Mouse (Mus musculus): ENCODE results near the gene Fbxo11.

Fbxo11 gene

GRCm38 (mm10) chr17:88067202-88067901 is 2.3 kb upstream of the Fbxo11 start:
- 75% methylated on average over 4 of the region's 4 CpGs for WGBS

- WGBS: 6% methylated on average over 9 of the region's 9 CpGs
Measured at GRCm38 (mm10) chr17:88066799-88067198, 1.7 kb upstream of the Fbxo11 start.

GRCm38 (mm10) chr17:88065801-88066646 is 933 bp upstream of the Fbxo11 start:
- WGBS: under 1% methylated on average over 52 of the region's 57 CpGs

- WGBS: under 1% methylated on average over 58 of the region's 67 CpGs
Measured at GRCm38 (mm10) chr17:88064347-88065030, 602 bp downstream of the Fbxo11 start.

- under 1% methylated on average over 23 of the region's 23 CpGs for WGBS
Measured at GRCm38 (mm10) chr17:88063980-88064346, 1.1 kb downstream of the Fbxo11 start.

- 10% methylated on average over 8 of the region's 8 CpGs for WGBS
Measured at GRCm38 (mm10) chr17:88062860-88063580, 2.1 kb downstream of the Fbxo11 start.

- 57% methylated on average over 3 of the region's 3 CpGs for WGBS
Measured at GRCm38 (mm10) chr17:88061942-88062341, 3.1 kb downstream of the Fbxo11 start.

- whole genome bisulfite sequencing: 51% methylated on average over 2 of the region's 2 CpGs
Measured at GRCm38 (mm10) chr17:88058280-88058679, 6.8 kb downstream of the Fbxo11 start.

- 76% methylated on average over 1 of the region's 1 CpGs for WGBS
Measured at GRCm38 (mm10) chr17:88057846-88058245, 7.2 kb downstream of the Fbxo11 start.

- 83% methylated on average over 4 of the region's 4 CpGs for WGBS
Measured at GRCm38 (mm10) chr17:88051679-88052078, 13.4 kb downstream of the Fbxo11 start.

GRCm38 (mm10) chr17:88050892-88051291 is 14.2 kb downstream of the Fbxo11 start:
- 57% methylated on average over 1 of the region's 1 CpGs for WGBS

- 91% methylated on average over 2 of the region's 2 CpGs for WGBS
Measured at GRCm38 (mm10) chr17:88050318-88050717, 14.8 kb downstream of the Fbxo11 start.

GRCm38 (mm10) chr17:88042099-88043086 is 22.7 kb downstream of the Fbxo11 start:
- WGBS: 46% methylated on average over 12 of the region's 12 CpGs

- WGBS: 85% methylated on average over 5 of the region's 5 CpGs
Measured at GRCm38 (mm10) chr17:88040810-88041209, 24.3 kb downstream of the Fbxo11 start.

GRCm38 (mm10) chr17:88034418-88034817 is 30.7 kb downstream of the Fbxo11 start:
- WGBS: 77% methylated on average over 4 of the region's 4 CpGs

GRCm38 (mm10) chr17:88031755-88032154 is 33.3 kb downstream of the Fbxo11 start:
- 70% methylated on average over 5 of the region's 5 CpGs for WGBS

- WGBS: 55% methylated on average over 17 of the region's 17 CpGs
Measured at GRCm38 (mm10) chr17:88029194-88029970, 35.7 kb downstream of the Fbxo11 start.

GRCm38 (mm10) chr17:88025227-88025626 is 39.9 kb downstream of the Fbxo11 start:
- 20% methylated on average over 4 of the region's 4 CpGs for WGBS

GRCm38 (mm10) chr17:88023924-88024323 is 41.2 kb downstream of the Fbxo11 start:
- 71% methylated on average over 1 of the region's 1 CpGs for WGBS

GRCm38 (mm10) chr17:88016027-88016426 is 49.1 kb downstream of the Fbxo11 start:
- 85% methylated on average over 8 of the region's 8 CpGs for WGBS
